Mouse (Mus musculus) left cerebral cortex, adult 18-20 months (tissue): ENCODE measurements at regions not wholly inside any gene's neighbourhood (a gene's known extent, or its start where the extent isn't known, plus 50 kb on each side); places are given as distances from the start of the nearest gene placed in this dataset.

ENCODE experiments used
- microRNA-seq, 2 experiments: library from miRNA; unstranded; fragments of <30 nt; microRNA quantifications; one replicate each; pipeline ENCODE4 v1.2.0; 2021

Small RNA genes in the stretch of these regions (microRNA-seq; reads per million reads assigned to microRNA genes)
- gene Gm28003 = 0 reads per million in 2 experiments
- 0.85 to 1.5 reads per million in 2 experiments for gene Mir802
